Mouse (Mus musculus) lung, adult 18-20 months (tissue): ENCODE results near the gene Wdr27.
"Not testable (repeated sequence)": the region's sequence is repeated elsewhere in the genome, so short reads cannot be mapped to it uniquely, and the experiment has no call there.

Experiments
- DNase-seq, 2 experiments: peaks; one replicate each; pipeline ENCODE4 v3.0.0; 2022; ENCODE audit warnings: mixed read lengths in 2 of 2

Gene Wdr27

DNA sequence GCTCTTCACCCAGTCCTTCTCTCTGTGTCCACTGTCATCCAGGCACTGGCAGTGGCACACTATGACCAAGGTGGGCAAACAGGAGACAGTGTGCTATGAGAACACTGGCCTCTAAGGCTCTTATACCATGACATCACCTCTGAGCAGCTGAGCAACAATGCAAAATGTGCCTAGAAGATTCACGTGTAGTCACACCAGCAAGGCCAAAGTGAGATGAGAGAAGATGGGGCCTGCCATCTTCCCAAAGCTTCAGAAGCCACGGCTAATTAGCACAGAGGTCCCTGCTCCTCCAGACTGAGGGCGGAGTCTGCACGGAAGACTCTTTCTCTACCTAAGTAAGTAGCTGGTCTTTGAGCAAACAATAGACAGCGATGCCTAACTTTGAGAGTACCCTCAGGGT lies 14.3 kb downstream of the Wdr27 start:
- DNase-seq = no peak

DNA sequence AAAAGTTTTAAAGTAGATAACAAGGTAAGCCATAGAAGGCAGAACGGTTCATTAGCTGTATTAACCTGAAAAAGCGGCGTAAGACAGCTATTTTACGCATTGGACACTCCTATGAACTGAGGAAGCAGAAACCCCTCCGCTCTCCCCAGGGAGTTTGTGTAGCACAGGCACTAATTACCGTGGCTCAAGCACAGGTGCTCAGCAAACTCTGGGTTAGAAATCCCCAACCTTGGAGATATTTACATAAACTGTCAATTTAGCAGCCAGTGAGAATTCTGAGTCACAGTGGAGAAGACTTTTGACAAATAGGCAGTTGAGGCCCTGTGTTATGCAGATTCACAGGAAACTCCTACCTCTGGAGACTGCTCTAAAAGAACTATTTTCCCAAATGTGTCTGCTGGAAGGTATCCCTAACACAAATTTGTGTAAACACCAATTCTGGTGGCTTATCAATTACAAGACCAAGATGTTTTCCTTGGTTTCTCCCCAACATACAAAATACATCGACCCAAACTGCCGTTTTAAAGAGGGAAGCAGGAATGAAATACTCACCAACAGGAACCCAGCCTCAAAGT lies 15.2 kb downstream of the Wdr27 start:
- no peak for DNase-seq

DNA sequence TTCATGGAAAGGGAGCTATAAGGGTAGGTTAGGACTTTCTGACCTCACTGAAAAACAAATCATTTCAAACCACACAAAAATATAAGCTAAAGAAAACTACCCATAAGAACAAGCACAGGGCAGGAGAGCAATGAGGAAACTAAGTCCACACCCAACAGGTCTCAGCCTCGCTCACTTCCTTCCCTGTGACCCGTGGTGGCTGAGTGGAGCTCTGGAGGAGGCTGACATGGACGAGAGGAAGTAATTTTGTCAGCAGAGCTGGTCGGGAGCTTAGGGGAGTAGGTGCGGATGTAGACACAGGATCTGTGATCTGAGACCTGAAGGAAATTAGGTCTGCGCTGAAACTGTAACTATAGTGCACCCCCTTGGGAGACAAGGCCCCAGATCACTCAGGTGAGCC lies 21.4 kb downstream of the Wdr27 start:
- DNase-seq = no peak

DNA sequence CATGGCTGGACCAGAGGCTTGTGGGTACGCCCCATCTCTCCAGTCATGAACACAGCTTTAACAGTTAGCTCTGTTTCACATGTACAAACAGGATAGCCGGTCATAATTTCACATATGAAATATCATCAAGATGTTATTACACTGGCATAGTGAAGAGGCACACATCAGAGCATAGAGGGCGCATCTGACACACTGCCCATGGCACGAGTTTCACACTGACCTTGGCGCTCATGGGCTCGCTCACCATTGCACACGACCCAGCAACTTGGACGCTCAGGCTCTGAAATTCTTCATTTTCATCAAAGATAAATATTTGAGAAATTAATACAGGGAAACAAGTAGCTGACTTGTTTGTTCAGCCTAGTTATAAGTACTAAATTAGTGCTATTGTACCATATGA lies 25.1 kb downstream of the Wdr27 start:
- DNase-seq = no peak

DNA sequence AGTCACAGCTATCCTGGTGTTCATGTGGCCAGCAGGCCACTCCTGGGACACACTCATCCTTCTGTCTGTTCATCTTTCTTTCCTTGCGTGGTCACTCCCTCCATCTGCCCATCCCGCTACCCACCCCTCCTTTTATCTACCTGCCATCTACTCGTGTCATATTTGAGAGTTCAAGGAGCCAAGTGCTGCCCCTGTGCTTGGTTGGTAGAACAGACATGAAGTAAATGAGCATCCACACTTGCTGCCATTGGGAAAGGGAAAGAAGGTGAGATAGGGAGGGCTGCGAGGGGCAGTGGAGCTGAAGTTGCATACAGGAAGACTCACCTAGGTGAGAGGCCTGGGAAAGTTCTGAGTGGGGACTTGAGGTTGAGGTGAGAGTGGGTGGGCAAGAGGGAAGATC lies 28.6 kb downstream of the Wdr27 start:
- DNase-seq = no peak

- no peak for DNase-seq
Measured at GRCm38 (mm10) chr17:14912981-14913380, 30.0 kb downstream of the Wdr27 start.

GRCm38 (mm10) chr17:14912420-14912819 lies 30.5 kb downstream of the Wdr27 start:
- no peak for DNase-seq

DNA sequence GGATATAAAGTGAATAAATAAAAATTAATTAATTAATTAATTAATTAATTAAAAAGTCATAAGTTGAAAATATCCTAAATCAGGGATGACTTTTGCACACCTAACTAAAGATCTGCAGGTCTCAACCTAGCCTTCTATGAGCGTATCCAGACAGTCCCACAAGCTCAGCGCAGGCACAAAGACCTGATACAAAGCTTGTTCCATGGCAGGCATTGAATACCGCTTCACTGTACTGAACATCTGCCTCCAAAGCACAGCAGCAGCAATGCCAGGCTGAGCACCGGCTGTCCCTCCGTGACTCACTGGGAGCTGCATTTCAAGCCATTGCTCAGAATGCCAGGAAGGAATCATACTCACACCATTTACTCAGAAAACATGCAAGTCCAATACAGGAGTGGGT lies 32.2 kb downstream of the Wdr27 start:
- DNase-seq = no peak

DNA sequence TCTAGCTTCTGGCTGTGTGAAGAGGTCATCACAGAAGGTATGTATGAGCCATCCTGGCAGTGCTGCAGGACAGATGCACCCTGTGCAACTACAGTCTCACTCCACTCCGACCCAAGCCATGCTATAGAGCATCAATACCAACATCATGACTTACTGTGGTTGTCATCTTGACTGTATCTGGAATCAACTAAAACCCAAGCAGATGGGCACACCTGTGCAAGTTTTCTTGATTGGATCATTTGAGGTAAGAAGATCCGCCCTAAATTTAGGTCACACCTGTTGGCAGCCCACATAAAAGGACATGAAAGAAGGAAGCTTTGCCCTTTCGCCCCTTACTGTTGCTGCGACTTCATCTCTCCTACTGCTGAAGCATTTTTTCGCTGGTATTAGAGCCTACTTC lies 33.6 kb downstream of the Wdr27 start:
- DNase-seq = no peak

DNA sequence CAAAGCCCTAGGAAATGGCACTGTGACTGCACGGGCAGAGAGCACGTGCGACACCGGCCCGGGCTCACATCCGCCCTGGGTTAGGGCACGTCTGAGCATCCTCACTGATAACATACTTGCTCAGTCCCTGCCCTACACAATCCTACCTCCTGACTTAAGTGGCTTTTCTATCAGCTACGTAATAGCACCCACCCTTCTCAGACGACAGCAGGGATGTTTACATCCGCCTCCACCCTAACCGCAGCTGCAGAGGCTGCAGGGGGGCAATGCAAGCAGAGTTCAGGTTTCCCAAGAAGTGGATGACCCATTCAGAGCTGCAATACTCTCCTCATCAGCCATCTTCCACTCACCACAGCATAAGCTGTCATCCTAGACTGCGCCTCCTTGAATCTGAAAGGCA lies 35.8 kb downstream of the Wdr27 start:
- no peak for DNase-seq

DNA sequence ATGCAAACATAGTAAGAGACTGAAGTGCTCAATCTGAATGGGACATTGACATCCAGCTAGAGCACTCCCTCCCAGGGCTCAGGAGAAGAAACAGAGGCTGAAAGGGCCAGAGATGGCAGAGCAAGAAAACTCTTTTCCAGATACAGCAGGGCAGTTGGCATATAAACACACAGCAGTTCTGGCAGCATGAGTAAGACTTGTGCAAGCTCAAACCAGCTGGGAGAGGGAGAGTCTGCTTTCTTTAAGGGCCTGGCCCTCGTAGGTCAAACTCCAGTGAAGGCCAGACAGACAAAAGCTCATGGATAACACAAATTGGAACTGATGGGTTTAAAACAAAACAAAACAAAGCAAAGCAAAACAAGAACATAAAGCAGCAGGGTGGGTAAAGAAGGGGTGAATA lies 36.3 kb downstream of the Wdr27 start:
- no peak for DNase-seq

DNA sequence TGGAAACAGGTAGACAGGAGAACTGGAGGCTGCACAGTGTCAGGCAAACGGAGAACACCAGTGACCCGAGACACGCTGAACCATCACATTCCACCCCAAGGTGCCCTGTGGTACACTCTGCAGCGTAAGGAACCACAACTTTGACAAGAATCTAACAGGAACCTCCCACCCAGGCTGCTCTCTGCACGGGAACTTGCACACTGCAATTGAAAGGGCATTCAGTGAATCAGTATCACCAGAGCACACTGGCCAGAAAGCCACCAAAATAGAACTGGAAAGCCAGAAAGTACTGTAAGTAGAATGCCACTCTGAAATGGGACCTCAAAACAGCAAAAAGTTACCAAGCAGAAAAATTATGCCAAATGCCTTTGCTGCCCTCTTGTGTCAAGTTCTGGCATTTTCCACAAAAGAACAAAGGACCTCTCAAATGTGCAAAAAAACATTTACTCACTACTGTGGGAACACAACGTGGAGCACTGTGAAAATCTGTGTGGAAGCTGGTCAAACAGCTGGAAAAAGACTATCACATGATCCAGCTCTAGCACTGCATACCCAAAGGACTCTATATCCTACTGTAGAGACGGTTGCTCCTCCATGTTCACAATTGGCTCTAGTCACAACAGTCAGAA lies 38.2 kb downstream of the Wdr27 start:
- DNase-seq = peak; percentile 18 to 50

GRCm38 (mm10) chr17:14904206-14904605 lies 38.8 kb downstream of the Wdr27 start:
- no peak for DNase-seq

DNA sequence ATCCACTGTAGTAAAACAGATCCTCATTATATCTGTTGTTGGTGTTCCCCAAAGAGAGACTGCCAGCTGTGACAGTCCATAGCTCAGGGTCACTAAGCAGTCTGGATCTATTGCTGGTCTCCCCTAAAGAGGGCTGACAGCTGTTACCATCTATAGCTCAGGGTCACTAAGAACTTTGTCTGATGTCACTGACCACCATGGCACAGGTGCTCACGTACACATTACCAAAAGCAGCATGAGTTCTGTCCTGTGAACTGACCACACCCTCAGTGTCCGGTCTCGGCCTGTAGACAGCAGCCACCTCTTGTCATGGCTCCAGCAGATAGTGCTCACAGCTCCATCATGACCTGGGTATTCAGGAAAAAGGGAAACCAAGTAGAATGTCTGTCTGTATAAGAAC lies 39.7 kb downstream of the Wdr27 start:
- DNase-seq = no peak

DNA sequence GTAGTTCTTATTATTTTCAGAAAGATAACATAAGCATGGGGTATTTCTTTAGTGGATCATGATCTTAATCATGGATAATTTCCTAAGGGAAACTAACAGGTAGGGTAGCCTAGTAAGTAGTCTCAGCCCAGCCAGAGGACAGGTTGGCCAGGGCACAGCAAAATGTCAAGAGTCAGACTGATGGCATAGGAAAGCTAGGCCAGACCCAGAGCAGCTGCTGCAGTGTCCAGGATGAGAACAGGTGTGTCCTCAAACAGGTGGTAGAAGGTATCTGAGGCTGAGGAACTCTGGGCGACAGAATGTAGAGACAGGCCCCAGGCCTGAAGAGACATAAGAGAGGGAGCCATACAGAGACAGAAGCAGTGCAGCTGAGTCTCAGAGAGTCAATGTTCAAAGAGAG lies 44.0 kb downstream of the Wdr27 start:
- DNase-seq = no peak

DNA sequence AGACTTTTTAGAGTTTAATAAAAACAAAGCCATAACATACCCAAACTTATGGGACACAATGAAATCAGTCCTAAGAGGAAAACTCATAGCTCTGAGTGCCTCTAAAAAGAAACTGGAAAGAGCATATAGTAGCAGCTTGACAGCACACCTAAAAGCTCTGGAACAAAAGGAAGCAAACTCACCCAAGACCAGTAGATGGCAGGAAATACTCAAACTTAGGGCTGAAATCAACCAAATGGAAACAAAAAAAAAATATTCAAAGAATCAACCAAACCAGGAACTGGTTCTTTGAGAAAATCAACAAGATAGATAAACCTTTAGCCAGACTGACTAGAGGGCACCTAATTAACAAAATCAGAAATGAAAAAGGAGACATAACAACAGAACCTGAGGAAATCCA lies 47.9 kb downstream of the Wdr27 start:
- DNase-seq = not testable (repeated sequence)

DNA sequence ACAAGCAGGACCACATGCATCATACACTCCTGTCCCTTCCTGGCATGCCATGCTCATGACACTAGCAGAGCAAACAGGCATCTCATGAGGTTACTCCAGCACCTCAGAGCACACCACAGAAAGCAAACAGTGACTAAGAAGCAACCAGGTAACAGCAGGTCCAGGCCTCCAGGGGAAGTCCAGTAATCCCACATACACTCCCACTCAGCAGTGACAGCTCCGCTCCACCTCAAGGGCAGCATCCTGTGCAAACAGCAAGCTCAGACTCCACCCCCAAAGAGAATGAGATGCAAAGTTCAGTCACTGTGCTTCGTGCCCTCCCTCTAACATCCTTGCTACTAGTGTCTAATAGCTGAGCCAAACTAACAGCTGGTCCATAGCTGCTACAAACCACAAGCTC lies 56.0 kb downstream of the Wdr27 start:
- no peak for DNase-seq

GRCm38 (mm10) chr17:14874656-14875204 lies 68.2 kb downstream of the Wdr27 start:
- DNase-seq = peak in 1 of 2 experiments; percentile 2

DNA sequence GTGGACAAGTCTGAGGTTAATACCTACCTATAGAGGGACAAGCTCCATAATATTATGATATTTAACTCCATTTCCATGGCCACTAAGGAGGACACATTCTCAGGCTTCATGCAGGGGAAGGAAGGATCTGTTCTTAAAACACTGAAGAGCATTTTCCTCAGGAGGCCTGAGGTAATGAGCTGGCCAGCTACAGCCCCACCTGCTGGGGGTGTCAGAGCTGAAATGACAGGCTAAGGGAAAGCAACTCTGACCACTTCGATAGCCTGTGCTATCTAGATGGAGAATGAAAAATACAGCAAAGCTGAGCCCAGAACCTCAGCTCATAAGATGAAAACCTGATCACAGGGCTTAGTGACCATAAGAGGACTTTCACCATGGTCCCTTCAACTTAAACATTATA lies 82.7 kb downstream of the Wdr27 start:
- no peak for DNase-seq

DNA sequence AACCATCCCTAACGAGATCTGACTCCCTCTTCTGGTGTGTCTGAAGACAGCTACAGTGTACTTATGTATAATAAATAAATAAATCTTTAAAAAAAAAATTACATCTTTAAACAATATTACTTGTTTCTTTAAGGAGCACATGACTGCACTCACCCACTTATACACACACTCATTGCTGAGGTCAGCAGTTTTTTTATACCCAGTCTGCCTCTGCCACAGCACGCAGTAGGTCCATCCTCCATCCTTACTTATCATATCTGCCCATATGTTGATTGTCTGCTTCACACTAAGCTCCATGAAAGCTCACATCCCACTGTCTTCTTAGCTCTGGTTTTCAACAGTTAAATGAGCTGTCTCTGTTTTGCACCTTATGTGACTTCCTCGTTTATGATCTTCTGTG lies 95.2 kb downstream of the Wdr27 start:
- no peak for DNase-seq

DNA sequence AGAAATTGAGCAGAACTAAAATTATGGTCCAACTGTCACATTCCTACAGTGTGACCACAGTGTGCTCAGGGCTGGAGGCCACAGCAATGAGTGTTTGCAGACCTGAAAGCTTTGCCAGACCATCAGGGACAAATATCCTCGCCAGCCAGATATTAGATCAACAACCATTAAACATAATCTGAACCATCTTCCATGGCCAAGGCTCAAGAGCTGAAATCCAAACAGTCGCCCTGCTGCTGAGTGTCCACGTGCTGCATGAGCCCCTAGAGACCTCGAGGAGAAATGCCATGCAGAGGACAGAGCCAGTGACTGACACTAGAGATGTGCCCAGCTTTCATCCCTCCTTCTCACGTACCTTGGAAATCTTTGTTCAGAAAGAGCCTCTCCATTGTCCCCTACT lies 96.1 kb downstream of the Wdr27 start:
- peak; percentile 3 to 4 for DNase-seq

DNA sequence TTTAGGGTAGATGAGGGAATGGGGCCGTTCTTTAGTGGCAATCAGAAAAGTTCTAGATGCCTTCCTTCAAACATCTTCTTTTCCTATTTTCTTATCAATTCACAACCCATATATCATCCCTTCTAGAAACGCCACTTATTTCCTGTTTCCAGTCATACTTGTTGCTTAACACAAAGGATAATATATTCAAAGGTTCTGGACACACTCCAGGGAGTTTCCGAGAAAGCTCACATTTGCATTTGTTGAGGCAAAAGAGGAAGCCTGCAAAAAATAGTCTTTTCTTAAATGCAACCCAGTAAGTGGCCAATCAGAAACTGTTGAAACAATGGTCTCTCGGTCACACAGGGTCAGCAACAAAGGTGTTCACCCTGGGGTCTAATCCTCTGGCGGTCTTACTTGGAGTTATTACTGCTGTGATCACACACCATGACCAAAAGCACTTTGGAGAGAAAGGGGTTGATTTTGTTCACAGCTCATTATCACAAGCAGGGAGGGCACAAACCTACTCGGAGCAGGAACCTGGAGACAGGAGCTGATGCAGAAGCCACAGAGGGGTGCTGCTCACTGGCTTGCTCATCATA lies 116.2 kb downstream of the Wdr27 start:
- no peak for DNase-seq

DNA sequence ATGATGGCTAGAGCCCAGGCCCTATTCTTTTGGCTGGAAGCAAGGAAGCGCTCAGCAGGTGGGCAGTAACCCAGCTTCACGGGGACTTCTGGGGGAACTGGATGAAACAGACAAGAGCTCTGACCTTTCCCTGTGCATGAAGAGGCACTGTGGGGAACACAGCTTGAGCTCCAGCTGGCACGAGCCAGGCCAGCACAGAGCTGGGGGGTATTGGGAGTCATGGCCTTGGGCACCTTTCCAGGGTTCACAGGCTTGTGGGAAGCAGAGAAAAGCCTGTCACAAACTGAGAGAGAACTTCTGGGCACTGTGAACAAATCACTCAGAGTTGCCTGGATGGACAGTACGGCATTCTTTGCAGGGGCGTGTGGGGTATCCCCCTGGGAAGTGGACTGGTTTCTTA lies 118.0 kb downstream of the Wdr27 start:
- DNase-seq = no peak

DNA sequence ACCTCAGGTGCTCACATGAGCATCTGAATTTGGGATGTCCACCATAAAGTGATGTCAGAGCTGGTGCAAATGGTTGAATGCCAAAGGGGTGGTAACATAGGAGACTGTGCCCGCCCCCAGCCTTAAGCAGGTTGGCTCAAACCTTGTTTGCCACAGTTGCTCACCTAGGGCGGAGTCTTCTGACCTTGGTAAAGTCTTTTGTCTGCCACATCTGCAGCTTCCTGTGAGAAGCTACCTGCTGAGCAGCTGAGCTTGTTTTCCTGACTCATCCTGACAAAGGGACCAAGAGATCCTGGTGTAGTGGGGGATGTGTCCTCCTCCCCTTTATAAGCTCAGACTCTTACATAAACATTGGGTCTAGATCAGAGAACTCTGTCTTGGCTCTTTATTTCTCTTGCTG lies 125.0 kb downstream of the Wdr27 start:
- DNase-seq = no peak

- DNase-seq = no peak
Measured at GRCm38 (mm10) chr17:14816107-14816506, 126.9 kb downstream of the Wdr27 start.
